Mouse (Mus musculus): ENCODE measurements around the gene Zfp292. TPM values are rescaled to one million over a fixed set of nuclear protein-coding genes. Genes with fewer than 3 reads are reported as not detected.
A peak's percentile ranks its signal among the peaks of the same experiment; 100 is the strongest.
"Not testable (repeated sequence)": the region's sequence is repeated elsewhere in the genome, so short reads cannot be mapped to it uniquely, and the experiment has no call there.

The Zfp292 gene
- polyA plus RNA-seq (2014; fragmentation: Nextera tagmentation; extraction: Ambion mirVana) = 39.6 and 52.8 TPM in 2 replicates

DNA sequence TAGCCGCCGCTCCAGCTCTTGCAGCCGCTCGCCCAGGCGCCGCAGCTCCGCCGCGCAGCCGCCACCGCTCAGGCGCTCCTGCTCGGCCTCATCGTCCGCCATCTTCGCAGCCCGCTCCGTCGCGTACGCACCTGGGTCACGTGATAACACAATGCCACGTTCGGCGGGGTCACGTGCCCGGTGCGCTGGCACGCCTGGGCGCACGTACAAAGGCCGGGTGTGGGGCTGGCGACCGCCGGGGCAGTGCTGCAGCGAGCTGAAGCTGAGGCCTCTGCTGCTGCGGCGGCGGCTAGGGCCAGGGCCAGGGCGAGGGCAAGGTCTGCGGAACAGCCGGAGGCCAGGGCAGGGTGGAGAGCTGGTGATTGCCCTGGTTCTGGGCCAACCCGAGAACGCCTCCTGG is at the start of gene Zfp292:
Gene Zfp292 (minus strand): TSS at position 143 of the 400 bp plus-strand sequence.
- under 1% methylated on average over 44 of the region's 44 CpGs for WGBS
- Histone ChIP-seq H3K27ac (replicated peaks; ENCODE audit: low read depth, low read length) (peak within 1 kb of the TSS; percentile 100), H3K9ac (replicated peaks; ENCODE audit: low read length) (peak within 1 kb of the TSS; percentile 100), H3K4me3 (replicated peaks; ENCODE audit: low read depth, low read length) (peak within 1 kb of the TSS; percentile 90), H3K4me2 (ENCODE audit: low read length) (peak within 1 kb of the TSS; percentile 77), H3K9me3 (ENCODE audit: control insufficient read depth, low read length) (no peaks in the 10 kb centered on the region), H3K27me3 (ENCODE audit: control insufficient read depth, insufficient read depth, low read length) (no peaks in the 10 kb centered on the region), H3K36me3 (ENCODE audit: control insufficient read depth, insufficient read depth, low read length) (no peaks in the 10 kb centered on the region), H3K4me1 (ENCODE audit: control insufficient read depth, insufficient read depth, low read length) (peaks cover 30% of the 10 kb centered on the region)
- peak; percentile 96 for ATAC-seq (ENCODE audit: low FRiP score, low TSS enrichment)
- peak; percentile 98 for DNase-seq

DNA sequence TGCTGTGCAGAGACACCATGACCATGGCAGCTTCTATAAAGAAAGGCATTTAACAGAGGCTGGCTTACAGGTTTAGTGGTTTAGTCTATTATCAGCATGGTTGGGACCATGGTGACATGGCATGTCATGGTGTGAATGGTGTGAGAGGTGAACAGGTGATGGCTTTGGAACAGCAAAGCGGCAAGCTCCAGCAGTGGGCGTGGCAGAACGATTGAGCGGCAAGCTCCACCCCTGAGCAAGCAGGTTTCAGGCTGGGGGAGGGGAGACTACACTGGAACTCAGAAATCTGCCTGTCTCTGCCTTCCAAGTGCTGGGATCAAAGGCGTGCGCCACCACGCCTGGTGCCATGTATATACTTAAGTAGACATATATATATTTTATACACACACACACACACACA is 45.6 kb upstream of the Zfp292 start:
- not testable (repeated sequence) for H3K36me3 ChIP-seq (ENCODE audit: control insufficient read depth, insufficient read depth, low read length); H3K4me3 ChIP-seq (replicated peaks; ENCODE audit: low read depth, low read length); H3K27me3 ChIP-seq (ENCODE audit: control insufficient read depth, insufficient read depth, low read length); H3K9me3 ChIP-seq (ENCODE audit: control insufficient read depth, low read length); DNase-seq; H3K4me1 ChIP-seq (ENCODE audit: control insufficient read depth, insufficient read depth, low read length); ATAC-seq (ENCODE audit: low FRiP score, low TSS enrichment); H3K4me2 ChIP-seq (ENCODE audit: low read length); H3K27ac ChIP-seq (replicated peaks; ENCODE audit: low read depth, low read length); H3K9ac ChIP-seq (replicated peaks; ENCODE audit: low read length)
- WGBS = 79% methylated on average over 7 of the region's 7 CpGs

DNA sequence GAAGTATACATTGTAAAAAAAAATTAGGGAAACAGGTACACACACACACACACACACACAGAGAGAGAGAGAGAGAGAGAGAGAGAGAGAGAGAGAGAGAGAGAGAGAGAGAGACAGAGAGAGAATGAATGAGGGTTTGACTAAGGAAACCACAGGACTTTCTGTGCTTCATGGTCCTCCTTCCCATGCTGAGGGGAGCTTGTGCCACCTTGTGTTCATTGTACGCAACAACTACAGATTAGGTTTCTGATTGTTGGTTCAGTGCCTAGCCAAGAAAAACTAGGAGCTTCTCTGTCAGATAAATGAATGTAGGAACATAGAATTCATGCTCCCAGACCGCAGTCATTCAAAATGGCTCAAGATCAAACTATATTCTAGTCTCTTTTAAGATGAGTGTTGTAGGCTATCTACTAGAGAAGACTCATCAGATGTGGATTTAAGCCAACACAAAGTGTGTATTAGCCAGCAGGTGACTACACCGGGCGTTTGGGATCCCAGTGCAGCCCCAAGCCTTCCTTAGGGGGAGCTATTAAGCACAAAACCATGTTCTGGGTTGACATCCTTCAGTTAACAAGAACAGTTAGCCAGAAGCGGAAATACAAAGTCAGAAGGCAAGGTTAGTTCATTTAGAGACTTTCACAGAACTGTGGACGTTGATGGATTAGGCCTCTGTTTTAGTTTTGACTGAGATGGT is 39.6 kb upstream of the Zfp292 start:
- 70% methylated on average over 6 of the region's 6 CpGs for WGBS

DNA sequence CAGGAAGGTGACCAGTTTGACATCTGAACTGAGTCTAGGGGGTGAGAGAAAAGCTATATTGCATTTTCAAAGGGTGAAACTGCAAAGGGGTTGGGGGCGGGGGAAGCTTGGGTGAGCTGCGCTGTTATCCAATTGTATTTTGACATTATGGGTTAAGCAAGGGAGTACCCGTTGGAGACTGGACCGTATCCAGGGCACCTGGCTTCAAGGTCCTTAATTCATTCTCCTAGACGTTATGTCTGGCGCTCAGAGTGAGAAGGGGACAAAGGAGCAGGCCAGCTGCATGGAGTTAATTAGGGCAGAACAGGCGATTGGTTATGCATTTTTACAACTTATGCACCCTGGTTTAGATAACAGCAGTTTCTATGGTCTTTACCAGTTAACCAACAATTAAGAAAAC is 34.6 kb upstream of the Zfp292 start:
- 53% methylated on average over 7 of the region's 7 CpGs for WGBS
- no peaks in the 10 kb centered on the region for H3K4me1 ChIP-seq (ENCODE audit: control insufficient read depth, insufficient read depth, low read length)
- no peak overlapping the region for H3K9ac ChIP-seq (replicated peaks; ENCODE audit: low read length)
- no peaks in the 10 kb centered on the region for H3K27me3 ChIP-seq (ENCODE audit: control insufficient read depth, insufficient read depth, low read length)
- DNase-seq (no peak), ATAC-seq (ENCODE audit: low FRiP score, low TSS enrichment) (no peak)
- no peaks in the 10 kb centered on the region for H3K36me3 ChIP-seq (ENCODE audit: control insufficient read depth, insufficient read depth, low read length)
- no peaks in the 10 kb centered on the region for H3K9me3 ChIP-seq (ENCODE audit: control insufficient read depth, low read length)
- no peak overlapping the region for H3K4me2 ChIP-seq (ENCODE audit: low read length)
- no peak overlapping the region for H3K27ac ChIP-seq (replicated peaks; ENCODE audit: low read depth, low read length)
- no peak overlapping the region for H3K4me3 ChIP-seq (replicated peaks; ENCODE audit: low read depth, low read length)

More for the DNA sequence above, 39.6 kb upstream of the Zfp292 start:
- Histone ChIP-seq H3K27me3 (ENCODE audit: control insufficient read depth, insufficient read depth, low read length) (no peaks in the 10 kb centered on the region), H3K36me3 (ENCODE audit: control insufficient read depth, insufficient read depth, low read length) (no peaks in the 10 kb centered on the region), H3K27ac (replicated peaks; ENCODE audit: low read depth, low read length) (no peak overlapping the region), H3K9ac (replicated peaks; ENCODE audit: low read length) (no peak overlapping the region), H3K9me3 (ENCODE audit: control insufficient read depth, low read length) (no peaks in the 10 kb centered on the region), H3K4me1 (ENCODE audit: control insufficient read depth, insufficient read depth, low read length) (no peaks in the 10 kb centered on the region), H3K4me3 (replicated peaks; ENCODE audit: low read depth, low read length) (no peak overlapping the region), H3K4me2 (ENCODE audit: low read length) (no peak overlapping the region)
- peak; percentile 86 for DNase-seq
- no peak for ATAC-seq (ENCODE audit: low FRiP score, low TSS enrichment)

DNA sequence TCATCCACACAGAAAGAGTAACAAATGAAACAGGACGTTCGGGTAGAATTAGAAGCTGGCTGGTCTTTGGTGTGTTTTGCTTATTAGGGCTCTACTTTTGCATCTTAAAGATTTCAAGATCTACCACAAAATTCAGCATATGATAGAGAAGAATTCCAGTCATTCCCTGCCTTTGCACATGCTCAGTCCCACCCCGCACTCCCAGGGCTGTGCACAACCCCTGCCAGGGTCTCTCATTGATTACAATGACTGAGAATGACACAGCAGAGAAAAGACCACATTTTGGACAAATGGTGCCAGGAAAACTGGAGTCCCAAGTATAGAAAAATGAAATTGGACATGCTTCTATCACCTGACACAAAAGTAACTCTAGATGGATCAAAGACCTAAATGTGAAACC is 29.4 kb upstream of the Zfp292 start:
- Histone ChIP-seq H3K9ac (replicated peaks; ENCODE audit: low read length) (no peak overlapping the region), H3K4me1 (ENCODE audit: control insufficient read depth, insufficient read depth, low read length) (no peaks in the 10 kb centered on the region), H3K4me3 (replicated peaks; ENCODE audit: low read depth, low read length) (no peak overlapping the region), H3K9me3 (ENCODE audit: control insufficient read depth, low read length) (no peaks in the 10 kb centered on the region), H3K27me3 (ENCODE audit: control insufficient read depth, insufficient read depth, low read length) (no peaks in the 10 kb centered on the region), H3K4me2 (ENCODE audit: low read length) (no peak overlapping the region), H3K27ac (replicated peaks; ENCODE audit: low read depth, low read length) (no peak overlapping the region), H3K36me3 (ENCODE audit: control insufficient read depth, insufficient read depth, low read length) (no peaks in the 10 kb centered on the region)
- 89% methylated on average over 3 of the region's 3 CpGs for WGBS
- DNase-seq (no peak), ATAC-seq (ENCODE audit: low FRiP score, low TSS enrichment) (no peak)

DNA sequence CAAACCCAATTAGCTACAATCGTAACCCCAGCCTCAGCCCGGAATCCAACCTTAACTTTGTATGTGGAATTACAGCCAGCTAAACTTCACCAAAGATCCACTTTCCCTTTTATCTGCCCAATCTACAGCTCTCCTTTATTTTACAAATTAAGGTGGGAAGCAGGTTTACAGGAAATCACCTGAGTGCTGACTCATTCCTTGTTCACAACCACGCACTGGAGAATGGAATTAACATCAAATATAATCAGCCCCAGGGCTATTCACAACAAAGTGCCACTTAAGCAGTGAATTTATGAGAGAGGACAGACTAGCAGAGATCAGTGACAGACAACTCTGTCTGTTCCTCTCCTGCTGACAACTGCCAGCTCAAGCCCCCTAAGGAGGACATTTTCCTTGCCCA is 28.6 kb upstream of the Zfp292 start:
- no peak overlapping the region for H3K4me2 ChIP-seq (ENCODE audit: low read length)
- no peak overlapping the region for H3K4me3 ChIP-seq (replicated peaks; ENCODE audit: low read depth, low read length)
- no peaks in the 10 kb centered on the region for H3K36me3 ChIP-seq (ENCODE audit: control insufficient read depth, insufficient read depth, low read length)
- no peaks in the 10 kb centered on the region for H3K9me3 ChIP-seq (ENCODE audit: control insufficient read depth, low read length)
- no peaks in the 10 kb centered on the region for H3K4me1 ChIP-seq (ENCODE audit: control insufficient read depth, insufficient read depth, low read length)
- ATAC-seq (ENCODE audit: low FRiP score, low TSS enrichment) (no peak), DNase-seq (no peak)
- H3K27me3 ChIP-seq (ENCODE audit: control insufficient read depth, insufficient read depth, low read length) = no peaks in the 10 kb centered on the region
- no peak overlapping the region for H3K9ac ChIP-seq (replicated peaks; ENCODE audit: low read length)
- no peak overlapping the region for H3K27ac ChIP-seq (replicated peaks; ENCODE audit: low read depth, low read length)
- 81% methylated on average over 3 of the region's 3 CpGs for WGBS

DNA sequence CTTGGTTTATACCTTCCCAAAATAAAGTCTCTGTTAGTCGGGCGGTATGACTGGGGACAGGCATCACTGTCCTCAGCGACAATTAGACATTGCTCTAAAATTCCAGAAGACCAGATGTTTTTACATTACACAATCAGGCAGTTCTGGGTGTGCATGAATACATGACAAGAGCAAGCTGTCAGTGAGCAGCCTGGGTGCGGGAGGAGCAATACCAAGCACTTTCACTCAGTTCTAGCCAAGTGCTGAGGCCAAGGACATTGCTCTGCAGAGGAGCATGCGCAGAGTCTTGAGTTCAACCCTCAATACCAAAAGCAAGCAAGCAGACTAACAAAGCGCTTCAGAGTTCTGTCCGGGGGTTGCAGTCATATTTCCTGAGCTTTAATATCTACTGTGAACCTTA is 25.4 kb upstream of the Zfp292 start:
- Histone ChIP-seq H3K4me2 (ENCODE audit: low read length) (no peak overlapping the region), H3K9ac (replicated peaks; ENCODE audit: low read length) (no peak overlapping the region), H3K4me1 (ENCODE audit: control insufficient read depth, insufficient read depth, low read length) (no peaks in the 10 kb centered on the region), H3K4me3 (replicated peaks; ENCODE audit: low read depth, low read length) (no peak overlapping the region), H3K36me3 (ENCODE audit: control insufficient read depth, insufficient read depth, low read length) (no peaks in the 10 kb centered on the region), H3K9me3 (ENCODE audit: control insufficient read depth, low read length) (no peaks in the 10 kb centered on the region), H3K27me3 (ENCODE audit: control insufficient read depth, insufficient read depth, low read length) (no peaks in the 10 kb centered on the region), H3K27ac (replicated peaks; ENCODE audit: low read depth, low read length) (no peak overlapping the region)
- DNase-seq (no peak), ATAC-seq (ENCODE audit: low FRiP score, low TSS enrichment) (no peak)
- WGBS = 97% methylated on average over 7 of the region's 7 CpGs

DNA sequence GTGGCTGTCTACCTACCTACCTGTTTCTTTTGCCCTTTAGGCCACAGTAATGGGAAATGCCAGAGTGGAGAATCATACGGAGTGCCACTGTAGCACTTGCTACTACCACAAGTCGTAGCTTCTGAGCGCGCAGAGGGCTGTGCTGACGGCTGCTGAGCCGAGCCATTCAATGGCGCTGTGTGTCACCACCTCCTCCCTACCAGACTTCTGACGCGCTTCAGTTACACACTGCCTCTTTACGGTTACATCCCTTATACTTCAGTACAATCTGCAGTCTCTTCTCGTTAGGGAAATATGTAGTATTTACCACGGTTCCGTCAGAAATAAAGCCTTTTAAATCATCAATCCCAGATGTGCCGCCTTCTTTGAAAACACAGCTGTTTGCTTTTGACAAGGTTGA is 24.3 kb upstream of the Zfp292 start:
- peak; percentile 20 for DNase-seq
- no peaks in the 10 kb centered on the region for H3K27me3 ChIP-seq (ENCODE audit: control insufficient read depth, insufficient read depth, low read length)
- no peaks in the 10 kb centered on the region for H3K36me3 ChIP-seq (ENCODE audit: control insufficient read depth, insufficient read depth, low read length)
- H3K9me3 ChIP-seq (ENCODE audit: control insufficient read depth, low read length) = no peaks in the 10 kb centered on the region
- no peak overlapping the region for H3K9ac ChIP-seq (replicated peaks; ENCODE audit: low read length)
- no peak overlapping the region for H3K4me3 ChIP-seq (replicated peaks; ENCODE audit: low read depth, low read length)
- no peaks in the 10 kb centered on the region for H3K4me1 ChIP-seq (ENCODE audit: control insufficient read depth, insufficient read depth, low read length)
- ATAC-seq (ENCODE audit: low FRiP score, low TSS enrichment) = no peak
- no peak overlapping the region for H3K4me2 ChIP-seq (ENCODE audit: low read length)
- no peak overlapping the region for H3K27ac ChIP-seq (replicated peaks; ENCODE audit: low read depth, low read length)
- WGBS = 44% methylated on average over 14 of the region's 14 CpGs

DNA sequence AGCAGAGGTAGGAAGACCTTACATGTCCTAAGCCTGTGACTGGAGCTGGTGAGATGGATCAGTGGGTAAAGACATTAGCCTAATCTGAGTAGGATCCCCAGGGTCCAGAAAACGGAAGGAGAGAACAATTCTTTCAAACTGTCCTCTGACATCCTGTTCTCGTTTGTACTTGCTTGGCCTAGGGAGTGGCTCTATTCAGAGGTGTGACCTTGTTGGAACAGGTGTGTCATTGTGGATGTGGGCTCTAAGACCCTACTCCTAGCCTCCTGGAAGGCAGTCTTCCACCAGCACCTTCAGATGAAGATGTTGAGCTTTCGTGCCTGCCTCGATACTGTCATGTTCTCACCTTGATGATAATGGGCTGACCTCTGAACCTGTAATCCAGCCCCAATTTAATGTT is 23.4 kb upstream of the Zfp292 start:
- Histone ChIP-seq H3K36me3 (ENCODE audit: control insufficient read depth, insufficient read depth, low read length) (no peaks in the 10 kb centered on the region), H3K9me3 (ENCODE audit: control insufficient read depth, low read length) (no peaks in the 10 kb centered on the region), H3K9ac (replicated peaks; ENCODE audit: low read length) (no peak overlapping the region), H3K4me3 (replicated peaks; ENCODE audit: low read depth, low read length) (no peak overlapping the region), H3K4me1 (ENCODE audit: control insufficient read depth, insufficient read depth, low read length) (no peaks in the 10 kb centered on the region), H3K27me3 (ENCODE audit: control insufficient read depth, insufficient read depth, low read length) (no peaks in the 10 kb centered on the region), H3K27ac (replicated peaks; ENCODE audit: low read depth, low read length) (no peak overlapping the region), H3K4me2 (ENCODE audit: low read length) (no peak overlapping the region)
- no peak for DNase-seq
- 75% methylated on average over 4 of the region's 4 CpGs for WGBS
- ATAC-seq (ENCODE audit: low FRiP score, low TSS enrichment) = no peak

Data from midbrain, embryonic 14.5 days (tissue).